ENCODE assay signal across 7 mouse cellular contexts in genomic region chr4:3373027-3373763, GRCm38 (mm10).
DNase-seq lines count a peak whose midpoint lies in the region; ATAC-seq and TF ChIP-seq lines count a peak whose summit lies in the region.
"Not testable (repeated sequence)": the region's sequence is repeated elsewhere in the genome, so short reads cannot be mapped to it uniquely, and the experiment has no call there.

No protein-coding gene starts in this region.

- H3K9me3 ChIP-seq in kidney, embryonic 16.5 days (ENCODE audit: low read length); liver, embryonic 15.5 days (replicated peaks); stomach, postnatal 0 days (ENCODE audit: control insufficient read depth, low read length): not testable (repeated sequence)

- not testable (repeated sequence) for H3K27ac ChIP-seq in kidney, embryonic 16.5 days (ENCODE audit: low read length); stomach, postnatal 0 days (replicated peaks)
- H3K27ac ChIP-seq in liver, embryonic 15.5 days (replicated peaks): peak overlapping the region; percentile 42; the same call in 1 of the 2 replicates

- not testable (repeated sequence) for TF ChIP-seq CTCF in stomach, postnatal 0 days (IDR thresholded peaks at IDR 0.05; ENCODE audit: low read depth)

- H3K36me3 ChIP-seq in kidney, embryonic 16.5 days (ENCODE audit: insufficient read depth, low read length); liver, embryonic 15.5 days (replicated peaks); stomach, postnatal 0 days (ENCODE audit: control insufficient read depth, insufficient read depth, low read length): not testable (repeated sequence)

- H3K4me2 ChIP-seq in kidney, embryonic 16.5 days (replicated peaks; ENCODE audit: low read depth, low read length); liver, embryonic 15.5 days; stomach, postnatal 0 days (replicated peaks; ENCODE audit: low read depth): not testable (repeated sequence)

- WGBS in kidney, embryonic 16.5 days: 29% methylated on average over 8 of the region's 8 CpGs
- 51% methylated on average over 8 of the region's 8 CpGs for WGBS in liver, embryonic 15.5 days (ENCODE audit: insufficient replicate concordance)
- WGBS in stomach, postnatal 0 days: 31% methylated on average over 8 of the region's 8 CpGs

- TF ChIP-seq EP300 in stomach, postnatal 0 days (optimal IDR thresholded peaks at IDR 0.05): not testable (repeated sequence)

- not testable (repeated sequence) for H3K9ac ChIP-seq in kidney, embryonic 16.5 days (replicated peaks; ENCODE audit: low read length); liver, embryonic 15.5 days; stomach, postnatal 0 days (ENCODE audit: low read length)

- H3K4me3 ChIP-seq in kidney, embryonic 16.5 days (ENCODE audit: low read length); liver, embryonic 15.5 days (replicated peaks); stomach, postnatal 0 days (ENCODE audit: low read depth, low read length): not testable (repeated sequence)

- H3K27me3 ChIP-seq in kidney, embryonic 16.5 days (ENCODE audit: insufficient read depth, low read length); liver, embryonic 15.5 days; stomach, postnatal 0 days (ENCODE audit: control insufficient read depth, insufficient read depth, low read length): not testable (repeated sequence)

- peak; percentile 62 for DNase-seq in R1 (ENCODE audit: low read depth, low spot score)
- DNase-seq in embryo, embryonic 10.5 days (ENCODE audit: low spot score): peak; percentile 1
- peak; percentile 26 for DNase-seq in kidney, adult 11 months
- peak; percentile 18 to 42 for DNase-seq in kidney, postnatal 4 days
- peak; percentile 17 for DNase-seq in stomach, postnatal 0 days (ENCODE audit: low spot score)

- not testable (repeated sequence) for H3K4me1 ChIP-seq in kidney, embryonic 16.5 days (ENCODE audit: insufficient read depth, low read length); liver, embryonic 15.5 days (replicated peaks); stomach, postnatal 0 days (replicated peaks; ENCODE audit: control insufficient read depth, insufficient read depth)

- peak; percentile 42; the same call in 1 of the 2 replicates for ATAC-seq in kidney, embryonic 16.5 days (ENCODE audit: low FRiP score, low TSS enrichment)
- peak; percentile 76 for ATAC-seq in liver, embryonic 15.5 days (ENCODE audit: insufficient read depth)
- not testable (repeated sequence) for ATAC-seq in stomach, postnatal 0 days (ENCODE audit: low FRiP score, low TSS enrichment)

Comparison
In these comparisons a context has a peak if more than half of its experiments do, and no peak if none do; other contexts are left out.
1. DNase-seq: peak in every context shown above with its lines; median percentile 62 in R1; 30 in kidney, postnatal 4 days; 26 in kidney, adult 11 months; 17 in stomach, postnatal 0 days; 1 in embryo, embryonic 10.5 days.